Mouse (Mus musculus) intestine, postnatal 0 days (tissue): ENCODE data around the gene Eif3c. TPM values are rescaled to one million over a fixed set of nuclear protein-coding genes. Genes with fewer than 3 reads are reported as not detected.

ENCODE experiments used
- ATAC-seq: fragments of 200-750 bp; cut with Nextera tagmentation; 2 replicates; pipeline ENCODE4 v1.8.0; 2017; ENCODE audit warnings: mild to moderate bottlenecking, moderate TSS enrichment, moderate library complexity
- H3K27ac ChIP-seq: fragments of 300-500 bp; sonication (generic); 2 replicates; pipeline ENCODE4 v1.5.1; 2014; ENCODE audit warnings: mild to moderate bottlenecking, low read depth, low read length, moderate library complexity
- H3K27me3 ChIP-seq: fragments of 300-500 bp; sonication (generic); replicated peaks from 2 replicates; pipeline ENCODE4 v1.6.1; 2014; ENCODE audit warnings: low read length, mixed read lengths; ENCODE audit not compliant: control insufficient read depth, insufficient read depth
- H3K36me3 ChIP-seq: fragments of 300-500 bp; sonication (generic); 2 replicates; pipeline ENCODE4 v1.6.1; 2014; ENCODE audit warnings: mild to moderate bottlenecking, moderate library complexity; ENCODE audit not compliant: control insufficient read depth, insufficient read depth
- H3K4me1 ChIP-seq: fragments of 300-500 bp; sonication (generic); replicated peaks from 2 replicates; pipeline ENCODE4 v1.6.1; 2014; ENCODE audit warnings: antibody characterized with exemption, low read length, mixed read lengths; ENCODE audit not compliant: control insufficient read depth, insufficient read depth
- H3K4me2 ChIP-seq: fragments of 300-500 bp; sonication (generic); replicated peaks from 2 replicates; pipeline ENCODE4 v1.6.1; 2014; ENCODE audit warnings: low read depth, mild to moderate bottlenecking, moderate library complexity
- H3K4me3 ChIP-seq: fragments of 300-500 bp; sonication (generic); 2 replicates; pipeline ENCODE4 v1.5.1; 2014; ENCODE audit warnings: low read depth, low read length
- H3K9ac ChIP-seq: fragments of 300-500 bp; sonication (generic); 2 replicates; pipeline ENCODE4 v1.6.1; 2014; ENCODE audit warnings: mild to moderate bottlenecking, low read depth, low read length
- H3K9me3 ChIP-seq: fragments of 300-500 bp; sonication (generic); 2 replicates; pipeline ENCODE4 v1.6.1; 2016; ENCODE audit warnings: mixed run types; ENCODE audit not compliant: control insufficient read depth
- CTCF ChIP-seq: sonication (generic); IDR thresholded peaks from 2 replicates; pipeline ENCODE4 v1.5.1; 2016; ENCODE audit warnings: low read depth, mild to moderate bottlenecking, control low read depth, antibody characterized with exemption, moderate library complexity
- WGBS: fragments of 180-500 bp; shearing (Covaris S2); extraction: QIAGEN DNeasy Blood & Tissue Kit; methylation state at CpG from one replicate; pipeline ENCODE4 v1.1.7; 2014; 5-methylcytosine and 5-hydroxymethylcytosine counted together
- polyA plus RNA-seq: library from polyadenylated mRNA; unstranded; fragments of >200 nt; fragmentation: Nextera tagmentation; extraction: Ambion mirVana; gene quantifications from 2 replicates; pipeline ENCODE4 v1.2.1, GENCODE M21; 2015

Eif3c gene
- polyA plus RNA-seq, 1 experiment from 2014 or later, result 141 TPM

GRCm38 (mm10) chr7:126523316-126523715 is 42.9 kb downstream of the Eif3c start:
- H3K27ac ChIP-seq, result no peak overlapping the region
- no peaks in the 10 kb centered on the region for H3K36me3 ChIP-seq
- H3K9ac ChIP-seq, result no peak overlapping the region
- WGBS, result 77% methylated on average over 3 of the region's 3 CpGs
- H3K4me1 ChIP-seq, result no peaks in the 10 kb centered on the region
- ATAC-seq, result no peak
- no peaks in the 10 kb centered on the region for H3K27me3 ChIP-seq
- H3K4me3 ChIP-seq, result no peak overlapping the region
- H3K9me3 ChIP-seq, result no peaks in the 10 kb centered on the region
- no peak for TF ChIP-seq CTCF
- no peak overlapping the region for H3K4me2 ChIP-seq

GRCm38 (mm10) chr7:126519513-126519912 is 46.7 kb downstream of the Eif3c start:
- Histone ChIP-seq H3K9me3 (no peaks in the 10 kb centered on the region), H3K27me3 (no peaks in the 10 kb centered on the region), H3K4me3 (no peak overlapping the region), H3K36me3 (no peaks in the 10 kb centered on the region), H3K4me2 (no peak overlapping the region), H3K4me1 (no peaks in the 10 kb centered on the region), H3K9ac (no peak overlapping the region), H3K27ac (peak overlapping the region; percentile 54; the same call in 1 of the 2 replicates)
- 53% methylated on average over 2 of the region's 2 CpGs for WGBS
- peak; percentile 27 for TF ChIP-seq CTCF
- no peak for ATAC-seq

GRCm38 (mm10) chr7:126518261-126518941 is 47.8 kb downstream of the Eif3c start:
- WGBS, result 77% methylated on average over 5 of the region's 5 CpGs
- no peak overlapping the region; the same call in 1 of the 2 replicates for H3K27ac ChIP-seq
- no peak overlapping the region for H3K9ac ChIP-seq
- no peak for TF ChIP-seq CTCF
- no peak overlapping the region for H3K4me2 ChIP-seq
- H3K4me3 ChIP-seq, result no peak overlapping the region
- H3K27me3 ChIP-seq, result no peaks in the 10 kb centered on the region
- H3K36me3 ChIP-seq, result no peaks in the 10 kb centered on the region
- no peaks in the 10 kb centered on the region for H3K4me1 ChIP-seq
- peak; percentile 81 for ATAC-seq
- no peaks in the 10 kb centered on the region for H3K9me3 ChIP-seq

- no peak for ATAC-seq
- Histone ChIP-seq H3K27ac (no peak overlapping the region), H3K36me3 (no peaks in the 10 kb centered on the region), H3K9ac (no peak overlapping the region), H3K4me2 (no peak overlapping the region), H3K27me3 (no peaks in the 10 kb centered on the region), H3K4me3 (no peak overlapping the region), H3K9me3 (no peaks in the 10 kb centered on the region), H3K4me1 (no peaks in the 10 kb centered on the region)
- no peak for TF ChIP-seq CTCF
- WGBS, result 75% methylated on average over 3 of the region's 3 CpGs
Measured at GRCm38 (mm10) chr7:126511287-126511686, 54.9 kb downstream of the Eif3c start.

- TF ChIP-seq CTCF, result no peak
- Histone ChIP-seq H3K4me2 (no peak overlapping the region), H3K27ac (no peak overlapping the region), H3K36me3 (no peaks in the 10 kb centered on the region), H3K4me1 (no peaks in the 10 kb centered on the region), H3K4me3 (no peak overlapping the region), H3K9me3 (no peaks in the 10 kb centered on the region), H3K27me3 (no peaks in the 10 kb centered on the region), H3K9ac (no peak overlapping the region)
- 74% methylated on average over 8 of the region's 8 CpGs for WGBS
- no peak for ATAC-seq
Measured at GRCm38 (mm10) chr7:126507126-126507778, 59.0 kb downstream of the Eif3c start.

GRCm38 (mm10) chr7:126504913-126505312 is 61.3 kb downstream of the Eif3c start:
- no peak for ATAC-seq
- Histone ChIP-seq H3K9ac (no peak overlapping the region), H3K9me3 (no peaks in the 10 kb centered on the region), H3K4me3 (no peak overlapping the region), H3K27me3 (no peaks in the 10 kb centered on the region), H3K27ac (no peak overlapping the region), H3K4me1 (no peaks in the 10 kb centered on the region), H3K36me3 (peaks cover 11% of the 10 kb centered on the region), H3K4me2 (no peak overlapping the region)
- TF ChIP-seq CTCF, result no peak
- 79% methylated on average over 2 of the region's 2 CpGs for WGBS
